Mouse (Mus musculus) lung, adult 18-20 months (tissue): ENCODE measurements around the gene Cers5.
"Not testable (repeated sequence)": the region's sequence is repeated elsewhere in the genome, so short reads cannot be mapped to it uniquely, and the experiment has no call there.

Source experiments
- DNase-seq, 2 experiments: peaks; one replicate each; pipeline ENCODE4 v3.0.0; 2022; ENCODE audit warnings: mixed read lengths in 2 of 2

The Cers5 gene

GRCm38 (mm10) chr15:99772881-99772924 lies at the start of gene Cers5:
Cers5 (minus strand) TSS chr15:99772885.
- DNase-seq: not testable (repeated sequence)

- peak; percentile 54 to 59 for DNase-seq
These were observed 47.1 kb upstream of the Cers5 start for GRCm38 (mm10) chr15:99819621-99820279.

GRCm38 (mm10) chr15:99819109-99819440 lies 46.4 kb upstream of the Cers5 start:
- DNase-seq: no peak

- peak; percentile 37 to 51 for DNase-seq
These were observed 45.8 kb upstream of the Cers5 start for GRCm38 (mm10) chr15:99818321-99819108.

- DNase-seq: no peak
These were observed 44.9 kb upstream of the Cers5 start for GRCm38 (mm10) chr15:99817343-99818235.

- DNase-seq: no peak
These were observed 43.3 kb upstream of the Cers5 start for GRCm38 (mm10) chr15:99815999-99816398.

GRCm38 (mm10) chr15:99814554-99815260 lies 42.0 kb upstream of the Cers5 start:
- DNase-seq: peak; percentile 28 to 41

- DNase-seq: no peak
These were observed 41.0 kb upstream of the Cers5 start for GRCm38 (mm10) chr15:99813639-99814038.

- no peak for DNase-seq
These were observed 39.4 kb upstream of the Cers5 start for GRCm38 (mm10) chr15:99812097-99812496.

GRCm38 (mm10) chr15:99807776-99808735 lies 35.4 kb upstream of the Cers5 start:
- DNase-seq: peak in 1 of 2 experiments; percentile 32

- no peak for DNase-seq
These were observed 33.5 kb upstream of the Cers5 start for GRCm38 (mm10) chr15:99806171-99806570.

- no peak for DNase-seq
These were observed 33.0 kb upstream of the Cers5 start for GRCm38 (mm10) chr15:99805673-99806072.

GRCm38 (mm10) chr15:99803186-99803644 lies 30.5 kb upstream of the Cers5 start:
- peak; percentile 57 to 58 for DNase-seq

- no peak for DNase-seq
These were observed 29.3 kb upstream of the Cers5 start for GRCm38 (mm10) chr15:99801885-99802572.

GRCm38 (mm10) chr15:99799706-99800105 lies 27.0 kb upstream of the Cers5 start:
- DNase-seq: no peak

- DNase-seq: peak; percentile 27 to 61
These were observed 25.2 kb upstream of the Cers5 start for GRCm38 (mm10) chr15:99797898-99798297.

- no peak for DNase-seq
These were observed 24.1 kb upstream of the Cers5 start for GRCm38 (mm10) chr15:99796735-99797134.

- DNase-seq: no peak
These were observed 23.4 kb upstream of the Cers5 start for GRCm38 (mm10) chr15:99796066-99796465.

- DNase-seq: no peak
These were observed 19.6 kb upstream of the Cers5 start for GRCm38 (mm10) chr15:99792221-99792815.

- DNase-seq: no peak
These were observed 18.3 kb upstream of the Cers5 start for GRCm38 (mm10) chr15:99791003-99791402.

GRCm38 (mm10) chr15:99790464-99790863 lies 17.8 kb upstream of the Cers5 start:
- no peak for DNase-seq
